Mouse (Mus musculus) stomach, embryonic 14.5 days (tissue): Measurements from ENCODE around the gene Cmtr1. TPM values are rescaled to one million over a fixed set of nuclear protein-coding genes. Genes with fewer than 3 reads are reported as not detected.

Experiments
- ATAC-seq: fragments of 200-750 bp; cut with Nextera tagmentation; 2 replicates; pipeline ENCODE4 v1.8.0; 2017; ENCODE audit warnings: low read depth, moderate TSS enrichment; ENCODE audit not compliant: insufficient number of reproducible peaks, insufficient read depth, low FRiP score
- H3K27ac ChIP-seq: fragments of 300-500 bp; sonication (generic); 2 replicates; pipeline ENCODE4 v1.5.1; 2014; ENCODE audit warnings: mild to moderate bottlenecking, low read length, moderate library complexity, mixed read lengths
- H3K27me3 ChIP-seq: fragments of 300-500 bp; sonication (generic); 2 replicates; pipeline ENCODE4 v1.6.1; 2014; ENCODE audit warnings: low read length, control low read depth, mixed read lengths; ENCODE audit not compliant: control insufficient read depth, insufficient read depth
- H3K36me3 ChIP-seq: fragments of 300-500 bp; sonication (generic); 2 replicates; pipeline ENCODE4 v1.6.1; 2014; ENCODE audit warnings: mild to moderate bottlenecking, control low read depth, low read length, moderate library complexity, mixed read lengths; ENCODE audit not compliant: control insufficient read depth, insufficient read depth
- H3K4me1 ChIP-seq: fragments of 300-500 bp; sonication (generic); 2 replicates; pipeline ENCODE4 v1.6.1; 2014; ENCODE audit warnings: low read length, control low read depth, mixed read lengths; ENCODE audit not compliant: control insufficient read depth, insufficient read depth
- H3K4me2 ChIP-seq: fragments of 300-500 bp; sonication (generic); replicated peaks from 2 replicates; pipeline ENCODE4 v1.6.1; 2014; ENCODE audit warnings: low read depth, low read length, control low read depth
- H3K4me3 ChIP-seq: fragments of 300-500 bp; sonication (generic); 2 replicates; pipeline ENCODE4 v1.5.1; 2014; ENCODE audit warnings: low read depth, low read length, control low read depth
- H3K9ac ChIP-seq: fragments of 300-500 bp; sonication (generic); replicated peaks from 2 replicates; pipeline ENCODE4 v1.6.1; 2014; ENCODE audit warnings: low read depth, mild to moderate bottlenecking, control low read depth, low read length, moderate library complexity, mixed read lengths
- H3K9me3 ChIP-seq: fragments of 300-500 bp; sonication (generic); 2 replicates; pipeline ENCODE4 v1.6.1; 2016; ENCODE audit warnings: low read depth, low read length, control low read depth; ENCODE audit not compliant: control insufficient read depth
- WGBS: fragments of 180-500 bp; shearing (Covaris S2); extraction: QIAGEN DNeasy Blood & Tissue Kit; methylation state at CpG from one replicate; pipeline ENCODE4 v1.1.7; 2014; 5-methylcytosine and 5-hydroxymethylcytosine counted together
- polyA plus RNA-seq: library from polyadenylated mRNA; unstranded; fragments of >200 nt; fragmentation: Nextera tagmentation; extraction: Ambion mirVana; gene quantifications from 2 replicates; pipeline ENCODE4 v1.2.1, GENCODE M21; 2014

The Cmtr1 gene
- polyA plus RNA-seq, 1 experiment from 2014 or later: 117 TPM

DNA sequence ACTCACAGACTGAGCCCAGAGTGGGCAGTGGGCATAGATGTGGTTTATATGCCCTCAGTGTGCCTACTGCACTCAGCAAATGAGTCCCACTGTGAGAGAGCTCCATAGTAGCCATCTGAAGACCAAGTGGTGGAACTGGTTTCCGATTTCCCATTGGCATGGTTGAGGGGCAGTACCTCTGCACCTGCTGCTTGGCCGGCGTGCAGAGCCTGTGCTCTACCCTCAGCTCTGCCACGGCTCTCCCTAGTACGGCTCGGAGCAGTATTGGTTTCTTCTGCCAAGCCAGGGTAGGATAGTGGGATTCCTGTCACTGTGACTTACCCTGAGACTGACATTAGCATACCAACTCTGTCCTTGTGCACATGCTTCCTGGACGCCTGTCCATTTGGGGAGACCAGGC, 40.2 kb downstream of the Cmtr1 start:
- Histone ChIP-seq H3K36me3 (peaks cover 64% of the 10 kb centered on the region), H3K27ac (no peak overlapping the region), H3K4me3 (no peak overlapping the region), H3K9ac (no peak overlapping the region), H3K4me1 (no peaks in the 10 kb centered on the region), H3K4me2 (no peak overlapping the region), H3K27me3 (no peaks in the 10 kb centered on the region), H3K9me3 (no peaks in the 10 kb centered on the region)
- ATAC-seq: no peak
- WGBS: 92% methylated on average over 7 of the region's 7 CpGs

DNA sequence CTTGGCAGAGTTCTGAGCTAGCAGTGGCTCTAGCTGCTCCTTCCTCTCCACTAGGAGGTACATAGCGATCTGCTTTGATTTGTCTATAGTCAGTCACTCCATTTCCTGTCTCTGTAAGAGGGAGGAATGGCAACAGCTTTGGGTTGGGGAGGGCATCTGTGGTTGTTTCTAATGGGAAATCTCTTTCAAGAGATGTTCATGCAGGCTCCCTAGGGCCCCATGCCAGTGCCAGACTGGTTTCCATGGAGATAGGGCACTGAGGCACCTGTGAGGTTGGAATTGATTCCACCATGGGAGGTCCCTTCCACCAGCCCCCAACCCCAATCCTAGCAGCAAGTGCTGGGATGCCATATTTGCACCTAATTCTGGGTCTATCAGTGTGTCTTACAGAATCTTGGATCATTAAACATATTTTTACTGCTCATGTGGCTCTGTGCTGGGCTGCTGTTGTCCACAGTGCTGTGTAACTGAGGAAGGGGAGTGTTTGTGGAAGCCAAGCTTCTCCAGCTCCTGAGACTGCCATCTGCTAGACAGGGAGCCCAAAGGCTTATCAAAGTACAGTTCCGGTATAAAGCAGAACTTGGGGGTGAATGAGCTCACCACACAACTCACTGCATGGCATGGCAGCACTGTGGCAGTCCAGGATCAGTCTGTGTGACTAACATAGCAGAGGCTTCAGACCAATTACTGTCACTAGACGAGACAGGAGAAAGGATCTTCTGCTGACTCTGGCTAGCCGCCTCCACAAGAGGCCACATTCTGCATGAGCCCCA, 42.7 kb downstream of the Cmtr1 start:
- 82% methylated on average over 4 of the region's 4 CpGs for WGBS
- H3K4me2 ChIP-seq: no peak overlapping the region
- peaks cover 48% of the 10 kb centered on the region for H3K36me3 ChIP-seq

DNA sequence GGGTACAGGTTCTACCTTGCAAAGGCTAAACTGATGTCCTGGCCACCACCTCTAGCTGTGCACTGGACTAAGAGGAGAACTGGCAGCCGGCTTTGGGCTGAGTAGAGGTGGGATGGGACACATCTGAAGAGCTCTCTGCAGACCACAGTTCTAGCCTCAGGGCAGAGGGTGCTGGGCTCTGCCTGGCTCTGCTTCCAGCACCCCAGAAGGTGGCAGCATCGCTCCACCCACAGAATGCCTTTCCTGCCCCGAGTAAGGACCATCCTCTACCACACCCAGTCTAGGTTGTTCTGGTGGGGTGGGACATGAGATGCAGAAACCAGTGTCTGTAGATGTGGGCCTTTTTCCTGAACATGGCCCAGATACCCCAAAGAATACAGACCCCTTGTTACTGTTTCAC, 44.4 kb downstream of the Cmtr1 start:
- H3K36me3 ChIP-seq: peaks cover 32% of the 10 kb centered on the region
- H3K4me2 ChIP-seq: no peak overlapping the region
- WGBS: 34% methylated on average over 3 of the region's 3 CpGs
- no peaks in the 10 kb centered on the region for H3K4me1 ChIP-seq
- H3K9ac ChIP-seq: no peak overlapping the region
- H3K4me3 ChIP-seq: no peak overlapping the region
- H3K9me3 ChIP-seq: no peaks in the 10 kb centered on the region
- no peak overlapping the region for H3K27ac ChIP-seq
- 0 out of 2 replicates have a peak, but pooled peaks have one; percentile 26 for ATAC-seq
- no peaks in the 10 kb centered on the region for H3K27me3 ChIP-seq

More for the DNA sequence above, 42.7 kb downstream of the Cmtr1 start:
- Histone ChIP-seq H3K27ac (no peak overlapping the region), H3K9me3 (no peaks in the 10 kb centered on the region), H3K27me3 (no peaks in the 10 kb centered on the region), H3K9ac (no peak overlapping the region), H3K4me1 (no peaks in the 10 kb centered on the region), H3K4me3 (no peak overlapping the region)
- ATAC-seq: no peak

DNA sequence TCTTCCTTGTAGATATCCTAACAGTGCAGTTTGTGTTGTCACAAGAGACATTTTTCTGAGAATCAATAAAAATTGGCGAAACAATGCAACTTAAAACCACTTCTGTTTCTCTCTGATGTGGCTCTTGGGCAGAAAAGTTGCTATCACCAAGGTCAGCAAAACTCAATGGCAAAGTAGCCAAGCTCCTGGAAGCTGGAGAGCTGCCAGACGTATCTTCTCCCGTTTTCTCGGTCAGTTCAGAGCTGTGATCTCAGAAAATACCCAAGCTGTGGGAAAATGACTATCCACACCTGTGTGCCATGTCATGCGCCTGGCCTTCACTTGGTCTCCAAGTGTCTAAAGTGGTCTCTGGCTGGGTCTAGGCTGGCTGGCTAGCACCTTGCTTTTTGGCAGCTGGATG, 45.5 kb downstream of the Cmtr1 start:
- WGBS: 77% methylated on average over 5 of the region's 5 CpGs
- Histone ChIP-seq H3K9ac (no peak overlapping the region), H3K9me3 (no peaks in the 10 kb centered on the region), H3K27me3 (no peaks in the 10 kb centered on the region), H3K27ac (no peak overlapping the region), H3K4me2 (no peak overlapping the region), H3K4me1 (0 out of 2 replicates have a peak, but pooled peaks cover 4% of the 10 kb centered on the region), H3K36me3 (peaks cover 25% of the 10 kb centered on the region), H3K4me3 (no peak overlapping the region)
- no peak for ATAC-seq

DNA sequence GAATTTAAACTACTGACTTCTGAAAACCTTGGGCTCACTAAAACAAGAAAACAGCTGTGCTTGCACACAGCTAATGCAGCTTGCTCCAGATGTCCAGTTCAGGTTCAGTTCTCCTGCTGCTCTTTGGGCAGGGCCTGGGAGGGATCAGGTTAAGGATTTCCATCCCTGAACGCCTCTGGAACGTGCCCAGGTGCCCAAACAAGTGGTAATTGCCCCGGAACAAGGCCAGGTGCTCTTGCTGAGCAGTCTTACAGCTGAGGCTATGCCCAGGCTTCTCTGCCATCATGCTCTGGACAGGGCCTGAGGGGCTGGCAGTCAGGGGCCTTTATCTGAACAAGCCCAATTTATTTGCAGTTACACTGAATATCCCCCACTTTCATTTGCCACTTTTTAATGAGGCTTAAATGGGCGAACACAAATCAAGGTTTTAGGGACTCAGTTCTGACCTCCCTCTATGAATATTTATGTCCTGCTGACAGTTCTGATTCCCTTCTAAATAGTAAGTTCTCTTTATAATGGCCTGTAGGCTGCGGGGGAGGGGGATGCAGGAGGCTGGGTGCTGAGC, 46.7 kb downstream of the Cmtr1 start:
- no peak overlapping the region for H3K27ac ChIP-seq
- peaks cover 17% of the 10 kb centered on the region for H3K36me3 ChIP-seq
- H3K9ac ChIP-seq: no peak overlapping the region
- ATAC-seq: no peak
- no peaks in the 10 kb centered on the region for H3K9me3 ChIP-seq
- WGBS: 62% methylated on average over 5 of the region's 5 CpGs
- no peak overlapping the region for H3K4me2 ChIP-seq
- H3K4me1 ChIP-seq: peaks cover 15% of the 10 kb centered on the region; the same call in 1 of the 2 replicates
- no peak overlapping the region for H3K4me3 ChIP-seq
- H3K27me3 ChIP-seq: no peaks in the 10 kb centered on the region

DNA sequence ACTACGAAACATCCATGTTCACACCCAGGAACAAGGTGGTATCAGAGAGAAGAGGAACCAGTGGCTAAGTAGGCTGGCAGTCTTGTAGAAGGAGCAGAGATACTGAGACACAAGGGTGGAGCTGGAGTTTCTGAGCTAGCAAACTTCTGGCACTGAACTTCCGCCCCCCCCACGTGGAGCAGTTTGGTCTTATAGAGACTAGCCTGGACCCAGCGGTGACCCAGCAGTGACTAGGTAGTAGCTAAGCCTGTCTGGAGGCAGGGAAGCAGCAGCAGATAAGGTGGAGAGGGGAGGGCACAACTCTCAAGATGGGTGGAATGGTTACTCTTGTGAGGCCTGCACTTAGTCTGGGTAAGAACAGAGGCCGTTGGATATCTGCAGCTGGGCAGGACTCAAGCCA, 48.4 kb downstream of the Cmtr1 start:
- H3K36me3 ChIP-seq: peaks cover 1% of the 10 kb centered on the region
- no peak overlapping the region for H3K4me2 ChIP-seq
- ATAC-seq: no peak
- H3K27me3 ChIP-seq: no peaks in the 10 kb centered on the region
- WGBS: 71% methylated on average over 5 of the region's 5 CpGs
- H3K4me3 ChIP-seq: no peak overlapping the region
- H3K4me1 ChIP-seq: peaks cover 24% of the 10 kb centered on the region; the same call in 1 of the 2 replicates
- no peak overlapping the region for H3K27ac ChIP-seq
- H3K9me3 ChIP-seq: no peaks in the 10 kb centered on the region
- no peak overlapping the region for H3K9ac ChIP-seq

DNA sequence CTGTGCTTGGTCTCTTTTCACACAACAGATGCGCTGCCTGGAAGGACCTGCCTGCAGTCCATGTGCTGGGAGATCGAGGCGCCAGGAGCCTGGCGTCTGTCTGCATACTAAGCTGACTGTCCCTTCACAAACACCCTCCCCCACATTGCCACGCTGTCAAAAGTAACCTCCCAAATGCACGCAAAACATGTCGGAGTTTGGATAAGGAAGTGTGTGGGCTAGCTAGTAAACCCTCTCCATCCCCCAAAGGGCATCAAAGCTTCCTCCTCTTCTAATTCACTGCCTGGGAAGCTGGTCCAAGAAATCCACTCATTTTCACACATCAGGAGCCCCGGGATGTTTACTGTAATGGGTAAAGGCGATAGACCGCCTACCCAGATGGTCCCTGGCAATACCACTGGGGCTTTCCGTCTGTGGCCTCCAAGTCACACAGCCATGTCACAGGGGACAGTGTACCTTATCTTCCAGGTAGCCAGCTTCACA, 50.2 kb downstream of the Cmtr1 start:
- Histone ChIP-seq H3K9ac (no peak overlapping the region), H3K27ac (no peak overlapping the region), H3K36me3 (no peaks in the 10 kb centered on the region), H3K4me3 (no peak overlapping the region), H3K27me3 (no peaks in the 10 kb centered on the region), H3K4me2 (no peak overlapping the region), H3K4me1 (peaks cover 24% of the 10 kb centered on the region; the same call in 1 of the 2 replicates), H3K9me3 (no peaks in the 10 kb centered on the region)
- 58% methylated on average over 11 of the region's 11 CpGs for WGBS
- no peak for ATAC-seq

DNA sequence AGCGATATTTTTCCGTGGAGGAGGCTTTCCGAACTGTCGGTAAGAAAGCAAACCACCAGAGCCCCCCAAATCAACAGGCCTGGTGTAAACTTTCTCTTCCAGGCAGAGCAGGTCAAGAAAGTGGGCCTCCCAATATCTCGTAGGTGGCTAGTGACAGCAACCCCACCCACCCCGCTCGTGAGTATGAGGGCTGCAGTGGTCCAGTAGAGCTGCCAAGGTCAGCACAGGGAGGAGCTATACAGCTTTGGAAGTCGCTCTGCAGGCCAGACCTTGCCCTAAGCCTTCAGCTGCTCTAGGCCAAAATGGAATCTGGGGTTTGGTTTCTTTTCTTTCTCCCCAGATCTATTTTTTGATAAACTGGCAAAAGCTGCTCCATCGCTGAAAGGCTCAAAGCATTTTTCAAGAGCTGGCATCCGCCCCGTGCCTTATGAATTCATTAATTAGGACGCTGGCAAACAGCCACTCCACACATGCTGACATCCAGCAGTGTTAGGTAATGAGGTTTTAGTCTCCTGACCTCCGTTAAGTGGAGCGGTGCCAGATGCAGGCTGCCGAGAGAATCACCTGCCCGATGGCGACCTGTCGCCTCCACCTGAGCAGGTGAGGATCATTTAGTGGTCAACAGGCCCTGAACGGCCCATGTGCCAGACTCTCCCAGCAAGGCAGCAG, 50.8 kb downstream of the Cmtr1 start:
- no peaks in the 10 kb centered on the region for H3K36me3 ChIP-seq
- H3K4me2 ChIP-seq: no peak overlapping the region
- no peak for ATAC-seq
- 54% methylated on average over 19 of the region's 19 CpGs for WGBS
- no peaks in the 10 kb centered on the region for H3K9me3 ChIP-seq
- no peak overlapping the region for H3K4me3 ChIP-seq
- H3K27ac ChIP-seq: no peak overlapping the region
- no peaks in the 10 kb centered on the region for H3K27me3 ChIP-seq
- H3K4me1 ChIP-seq: peaks cover 30% of the 10 kb centered on the region; the same call in 1 of the 2 replicates
- H3K9ac ChIP-seq: no peak overlapping the region
